Mouse (Mus musculus): ENCODE data around the gene Tm6sf1. TPM values are rescaled to one million over a fixed set of nuclear protein-coding genes. Genes with fewer than 3 reads are reported as not detected.
A peak's percentile ranks its signal among the peaks of the same experiment; 100 is the strongest.

The Tm6sf1 gene
- polyA plus RNA-seq, 1 experiment = not detected

- Histone ChIP-seq H3K4me1 (ENCODE audit: control insufficient read depth, insufficient read depth, low read length) (peaks cover 11% of the 10 kb centered on the region), H3K4me3 (ENCODE audit: insufficient read depth, low read depth, low read length) (no peak overlapping the region), H3K27ac (ENCODE audit: insufficient read depth, low read depth, low read length) (peak overlapping the region; percentile 92)
- 26% methylated on average over 6 of the region's 6 CpGs for WGBS
- TF ChIP-seq CTCF (IDR thresholded peaks at IDR 0.05; ENCODE audit: insufficient read depth, low read depth, low read length) (no peak), POLR2A (IDR thresholded peaks at IDR 0.05; ENCODE audit: insufficient read depth, low read depth, low read length) (no peak)
These were observed 19.1 kb upstream of the Tm6sf1 start for GRCm38 (mm10) chr7:81839746-81840145.

DNA sequence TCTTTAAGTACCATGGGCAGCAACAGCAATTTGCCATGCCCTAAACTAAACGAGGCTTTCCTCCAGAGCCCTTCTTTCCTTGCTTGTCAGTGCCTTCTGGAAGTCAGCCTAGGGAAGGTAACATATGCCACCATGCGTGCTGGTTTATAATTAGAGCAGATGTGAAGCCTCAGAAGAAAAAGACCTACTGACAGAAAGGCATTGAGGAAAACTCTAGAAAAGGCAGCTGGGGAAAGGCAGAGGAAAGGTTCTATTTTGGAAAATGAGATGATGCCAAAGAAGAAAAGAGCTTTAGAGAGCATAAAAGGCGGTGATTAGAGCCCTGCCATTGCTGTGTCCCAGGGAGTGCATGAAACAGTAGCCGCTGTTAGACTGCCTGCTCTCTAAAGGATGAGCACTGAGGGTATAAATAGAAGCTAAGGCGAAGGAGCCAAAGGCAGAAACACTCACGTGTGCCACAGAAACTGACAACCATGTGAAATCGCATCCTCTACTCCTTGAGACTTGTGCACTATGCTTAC is 18.1 kb upstream of the Tm6sf1 start:
- H3K27ac ChIP-seq (ENCODE audit: insufficient read depth, low read depth, low read length) = peak overlapping the region; percentile 92

GRCm38 (mm10) chr7:81841439-81841838 is 17.4 kb upstream of the Tm6sf1 start:
- peaks cover 14% of the 10 kb centered on the region for H3K4me1 ChIP-seq (ENCODE audit: control insufficient read depth, insufficient read depth, low read length)
- WGBS = 77% methylated on average over 6 of the region's 6 CpGs
- H3K27ac ChIP-seq (ENCODE audit: insufficient read depth, low read depth, low read length) = peak overlapping the region; percentile 92
- no peak for TF ChIP-seq POLR2A (IDR thresholded peaks at IDR 0.05; ENCODE audit: insufficient read depth, low read depth, low read length)
- no peak for TF ChIP-seq CTCF (IDR thresholded peaks at IDR 0.05; ENCODE audit: insufficient read depth, low read depth, low read length)
- H3K4me3 ChIP-seq (ENCODE audit: insufficient read depth, low read depth, low read length) = no peak overlapping the region

More for the DNA sequence above, 18.1 kb upstream of the Tm6sf1 start:
- no peak overlapping the region for H3K4me3 ChIP-seq (ENCODE audit: insufficient read depth, low read depth, low read length)
- TF ChIP-seq POLR2A (IDR thresholded peaks at IDR 0.05; ENCODE audit: insufficient read depth, low read depth, low read length) (no peak), CTCF (IDR thresholded peaks at IDR 0.05; ENCODE audit: insufficient read depth, low read depth, low read length) (no peak)
- WGBS = 11% methylated on average over 7 of the region's 7 CpGs
- H3K4me1 ChIP-seq (ENCODE audit: control insufficient read depth, insufficient read depth, low read length) = peaks cover 14% of the 10 kb centered on the region

DNA sequence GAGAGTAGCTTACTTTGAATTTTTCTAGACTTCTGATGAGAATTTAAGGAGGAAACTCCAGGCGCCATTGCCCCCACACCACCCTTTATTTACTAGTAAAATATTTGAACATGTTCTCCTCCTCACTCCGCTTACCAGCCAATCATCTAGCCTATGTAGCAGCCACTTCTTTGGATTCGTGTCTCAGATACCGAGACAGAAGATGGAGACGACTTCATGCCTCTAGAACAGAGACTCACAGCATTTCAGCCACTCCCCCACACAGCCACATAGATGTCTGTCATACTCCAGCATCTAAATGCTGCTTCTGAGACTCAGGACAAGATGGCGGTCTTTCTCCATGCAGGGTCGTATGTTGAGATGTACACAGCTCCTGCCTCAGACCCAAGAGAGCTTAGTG is 16.7 kb upstream of the Tm6sf1 start:
- 83% methylated on average over 7 of the region's 7 CpGs for WGBS
- Histone ChIP-seq H3K4me1 (ENCODE audit: control insufficient read depth, insufficient read depth, low read length) (peaks cover 16% of the 10 kb centered on the region), H3K27ac (ENCODE audit: insufficient read depth, low read depth, low read length) (peak overlapping the region; percentile 83), H3K4me3 (ENCODE audit: insufficient read depth, low read depth, low read length) (no peak overlapping the region)
- TF ChIP-seq POLR2A (IDR thresholded peaks at IDR 0.05; ENCODE audit: insufficient read depth, low read depth, low read length) = no peak
- no peak for TF ChIP-seq CTCF (IDR thresholded peaks at IDR 0.05; ENCODE audit: insufficient read depth, low read depth, low read length)

DNA sequence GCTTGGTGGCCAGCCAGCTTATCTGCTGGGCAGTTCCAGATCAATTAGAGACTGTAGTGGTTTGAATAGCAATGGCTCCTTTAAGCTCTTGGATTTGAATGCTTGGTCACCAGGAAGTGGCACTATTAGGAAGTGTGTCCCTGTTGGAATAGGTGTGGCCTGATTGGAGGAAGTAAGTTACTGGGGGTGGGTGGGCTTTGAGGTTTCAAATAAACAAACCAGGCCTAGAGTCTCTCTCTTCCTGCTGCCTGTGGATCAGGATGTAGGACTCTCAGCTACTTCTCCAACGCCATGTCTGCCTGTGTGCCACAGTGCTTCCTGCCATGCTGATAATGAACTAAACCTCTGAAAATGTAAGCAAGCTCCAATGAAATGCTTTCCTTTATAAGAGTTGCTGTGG is 15.8 kb upstream of the Tm6sf1 start:
- Histone ChIP-seq H3K27ac (ENCODE audit: insufficient read depth, low read depth, low read length) (peak overlapping the region; percentile 15; the same call in 1 of the 2 replicates), H3K4me3 (ENCODE audit: insufficient read depth, low read depth, low read length) (no peak overlapping the region), H3K4me1 (ENCODE audit: control insufficient read depth, insufficient read depth, low read length) (peaks cover 19% of the 10 kb centered on the region)
- WGBS = 78% methylated on average over 1 of the region's 1 CpGs
- no peak for TF ChIP-seq POLR2A (IDR thresholded peaks at IDR 0.05; ENCODE audit: insufficient read depth, low read depth, low read length)
- TF ChIP-seq CTCF (IDR thresholded peaks at IDR 0.05; ENCODE audit: insufficient read depth, low read depth, low read length) = no peak

GRCm38 (mm10) chr7:81843903-81844302 is 14.9 kb upstream of the Tm6sf1 start:
- peaks cover 19% of the 10 kb centered on the region for H3K4me1 ChIP-seq (ENCODE audit: control insufficient read depth, insufficient read depth, low read length)
- 77% methylated on average over 8 of the region's 8 CpGs for WGBS
- TF ChIP-seq POLR2A (IDR thresholded peaks at IDR 0.05; ENCODE audit: insufficient read depth, low read depth, low read length) = no peak
- TF ChIP-seq CTCF (IDR thresholded peaks at IDR 0.05; ENCODE audit: insufficient read depth, low read depth, low read length) = no peak
- no peak overlapping the region for H3K4me3 ChIP-seq (ENCODE audit: insufficient read depth, low read depth, low read length)
- no peak overlapping the region for H3K27ac ChIP-seq (ENCODE audit: insufficient read depth, low read depth, low read length)

DNA sequence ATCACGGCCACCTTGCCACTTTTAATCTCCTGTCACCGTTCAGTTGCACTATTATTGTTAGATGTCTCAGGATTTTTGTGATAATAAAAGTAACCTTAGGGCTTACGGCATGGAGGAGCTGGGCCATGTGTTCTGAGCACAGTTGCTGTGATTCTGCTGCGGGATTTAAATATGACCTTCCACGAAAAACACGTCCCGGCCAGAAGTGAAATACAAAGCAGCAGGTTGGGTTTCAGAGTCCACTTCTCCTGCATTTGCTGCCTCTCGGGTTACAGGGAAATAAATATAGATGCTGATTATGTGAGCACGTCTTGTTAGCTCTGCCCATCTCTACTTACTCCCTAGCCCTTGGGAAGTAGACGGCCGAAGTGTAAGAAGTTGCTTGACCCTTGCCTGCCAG is 14.0 kb upstream of the Tm6sf1 start:
- no peak for TF ChIP-seq POLR2A (IDR thresholded peaks at IDR 0.05; ENCODE audit: insufficient read depth, low read depth, low read length)
- TF ChIP-seq CTCF (IDR thresholded peaks at IDR 0.05; ENCODE audit: insufficient read depth, low read depth, low read length) = no peak
- Histone ChIP-seq H3K4me3 (ENCODE audit: insufficient read depth, low read depth, low read length) (no peak overlapping the region), H3K27ac (ENCODE audit: insufficient read depth, low read depth, low read length) (no peak overlapping the region), H3K4me1 (ENCODE audit: control insufficient read depth, insufficient read depth, low read length) (peaks cover 15% of the 10 kb centered on the region)
- WGBS = 91% methylated on average over 11 of the region's 11 CpGs

- WGBS = 83% methylated on average over 3 of the region's 3 CpGs
- Histone ChIP-seq H3K27ac (ENCODE audit: insufficient read depth, low read depth, low read length) (no peak overlapping the region), H3K4me3 (ENCODE audit: insufficient read depth, low read depth, low read length) (no peak overlapping the region), H3K4me1 (ENCODE audit: control insufficient read depth, insufficient read depth, low read length) (peaks cover 14% of the 10 kb centered on the region)
- no peak for TF ChIP-seq CTCF (IDR thresholded peaks at IDR 0.05; ENCODE audit: insufficient read depth, low read depth, low read length)
- no peak for TF ChIP-seq POLR2A (IDR thresholded peaks at IDR 0.05; ENCODE audit: insufficient read depth, low read depth, low read length)
These were observed 13.5 kb upstream of the Tm6sf1 start for GRCm38 (mm10) chr7:81845313-81845712.

GRCm38 (mm10) chr7:81846008-81846407 is 12.8 kb upstream of the Tm6sf1 start:
- WGBS = 96% methylated on average over 8 of the region's 8 CpGs

GRCm38 (mm10) chr7:81847010-81847409 is 11.8 kb upstream of the Tm6sf1 start:
- Histone ChIP-seq H3K27ac (ENCODE audit: insufficient read depth, low read depth, low read length) (no peak overlapping the region), H3K4me1 (ENCODE audit: control insufficient read depth, insufficient read depth, low read length) (peaks cover 7% of the 10 kb centered on the region), H3K4me3 (ENCODE audit: insufficient read depth, low read depth, low read length) (no peak overlapping the region)
- 35% methylated on average over 8 of the region's 8 CpGs for WGBS
- TF ChIP-seq CTCF (IDR thresholded peaks at IDR 0.05; ENCODE audit: insufficient read depth, low read depth, low read length) = no peak

More at GRCm38 (mm10) chr7:81846008-81846407, 12.8 kb upstream of the Tm6sf1 start:
- Histone ChIP-seq H3K27ac (ENCODE audit: insufficient read depth, low read depth, low read length) (no peak overlapping the region), H3K4me1 (ENCODE audit: control insufficient read depth, insufficient read depth, low read length) (peaks cover 12% of the 10 kb centered on the region), H3K4me3 (ENCODE audit: insufficient read depth, low read depth, low read length) (no peak overlapping the region)
- TF ChIP-seq CTCF (IDR thresholded peaks at IDR 0.05; ENCODE audit: insufficient read depth, low read depth, low read length) (no peak), POLR2A (IDR thresholded peaks at IDR 0.05; ENCODE audit: insufficient read depth, low read depth, low read length) (no peak)
